Mouse (Mus musculus): ENCODE results near the gene Samt3. TPM values are rescaled to one million over a fixed set of nuclear protein-coding genes. Genes with fewer than 3 reads are reported as not detected.

Samt3 gene
- polyA plus RNA-seq (2016; fragmentation: Nextera tagmentation; extraction: Ambion mirVana) = not detected in 2 replicates

GRCm38 (mm10) chrX:86043899-86044298 is at the start of gene Samt3:
Samt3 (plus strand) TSS chrX:86044199.
- Histone ChIP-seq H3K4me3 (no peak within 1 kb of the TSS), H3K36me3 (replicated peaks) (no peaks in the 10 kb centered on the region), H3K27me3 (ENCODE audit: poor library complexity, severe bottlenecking) (peaks cover 5% of the 10 kb centered on the region; the same call in 1 of the 2 replicates), H3K4me1 (no peaks in the 10 kb centered on the region), H3K9me3 (no peaks in the 10 kb centered on the region), H3K27ac (no peak within 1 kb of the TSS)
- DNase-seq (ENCODE audit: extremely low spot score, low spot score) = no peak

GRCm38 (mm10) chrX:86016591-86016990 is 27.4 kb upstream of the Samt3 start:
- no peak overlapping the region for H3K4me3 ChIP-seq
- no peaks in the 10 kb centered on the region for H3K4me1 ChIP-seq
- no peak overlapping the region for H3K27ac ChIP-seq
- WGBS = 15% methylated on average over 1 of the region's 1 CpGs
- DNase-seq (ENCODE audit: extremely low spot score, low spot score) = no peak
- H3K9me3 ChIP-seq = no peaks in the 10 kb centered on the region
- H3K36me3 ChIP-seq (replicated peaks) = no peaks in the 10 kb centered on the region
- H3K27me3 ChIP-seq (ENCODE audit: poor library complexity, severe bottlenecking) = peaks cover 6% of the 10 kb centered on the region; the same call in 1 of the 2 replicates

- DNase-seq (ENCODE audit: extremely low spot score, low spot score) = no peak
- Histone ChIP-seq H3K4me1 (no peaks in the 10 kb centered on the region), H3K27me3 (ENCODE audit: poor library complexity, severe bottlenecking) (no peaks in the 10 kb centered on the region), H3K9me3 (no peaks in the 10 kb centered on the region), H3K27ac (no peak overlapping the region), H3K4me3 (no peak overlapping the region), H3K36me3 (replicated peaks) (no peaks in the 10 kb centered on the region)
- WGBS = 85% methylated on average over 1 of the region's 1 CpGs
Observed at GRCm38 (mm10) chrX:86088672-86089071, 44.7 kb downstream of the Samt3 start.

Other genes starting within 250 kb of the Samt3 start
- 0.06 and 0.11 TPM in 2 replicates for gene 5430427O19Rik, start 173.8 kb upstream of the Samt3 start, polyA plus RNA-seq (2016; fragmentation: Nextera tagmentation; extraction: Ambion mirVana)
- gene Nr0b1, start 147.6 kb downstream of the Samt3 start, polyA plus RNA-seq (2016; fragmentation: Nextera tagmentation; extraction: Ambion mirVana) = 2.6 and 3.1 TPM in 2 replicates